Mouse (Mus musculus) heart, postnatal 36 days (tissue): ENCODE data around the gene Dus1l. TPM values are rescaled to one million over a fixed set of nuclear protein-coding genes. Genes with fewer than 3 reads are reported as not detected.
"Not testable (repeated sequence)": the region's sequence is repeated elsewhere in the genome, so short reads cannot be mapped to it uniquely, and the experiment has no call there.

Source experiments
- DNase-seq, 2 experiments: peaks; one replicate each; pipeline ENCODE4 v3.0.0; 2021 to 2022
- intact Hi-C: fragments of 180-260 bp; cut with DNase I; formaldehyde crosslinking; loops from one replicate; pipeline ENCODE4 v1.15.1; 2025
- total RNA-seq, 2 experiments: library from RNA; stranded (reverse); gene quantifications; 2 replicates each; pipeline ENCODE4 v1.2.3; 2021

Dus1l gene
- total RNA-seq, 2 experiments from 2014 or later, result 25.0 to 29.0 TPM

GRCm38 (mm10) chr11:120781361-120781760 lies 14.8 kb downstream of the Dus1l start:
- DNase-seq, intact Hi-C loops: not testable (repeated sequence)

- intact Hi-C loops, result loop anchor here (5.0 to 10.0 kb wide), 2 partner anchors 265 to 293 kb away; no protein-coding TSS in a partner anchor
- DNase-seq, result no peak
Measured at GRCm38 (mm10) chr11:120779876-120780275, 16.3 kb downstream of the Dus1l start.

GRCm38 (mm10) chr11:120777123-120777522 lies 19.1 kb downstream of the Dus1l start:
- no peak for DNase-seq
- intact Hi-C loops, result loop anchor here (2.0 to 10.0 kb wide), 3 partner anchors 118 to 290 kb away; no protein-coding TSS in a partner anchor

GRCm38 (mm10) chr11:120775774-120776469 lies 20.3 kb downstream of the Dus1l start:
- intact Hi-C loops, result loop anchor here (1.0 to 10.0 kb wide), 4 partner anchors 56 to 289 kb away; no protein-coding TSS in a partner anchor
- peak; percentile 97 to 98 for DNase-seq

GRCm38 (mm10) chr11:120773463-120774190 lies 22.6 kb downstream of the Dus1l start:
- intact Hi-C loops, result loop anchor here (10.0 kb wide), 1 partner anchor 259 kb away; no protein-coding TSS in a partner anchor
- no peak for DNase-seq

- intact Hi-C loops, result loop anchor here (10.0 kb wide), 1 partner anchor 258 kb away; no protein-coding TSS in a partner anchor
- no peak for DNase-seq
Measured at GRCm38 (mm10) chr11:120772749-120773148, 23.5 kb downstream of the Dus1l start.

- no peak for DNase-seq
- intact Hi-C loops, result no loop called here
Measured at GRCm38 (mm10) chr11:120768206-120768605, 28.0 kb downstream of the Dus1l start.

- intact Hi-C loops, DNase-seq: not testable (repeated sequence)
Measured at GRCm38 (mm10) chr11:120767023-120767422, 29.2 kb downstream of the Dus1l start.

- intact Hi-C loops, DNase-seq: not testable (repeated sequence)
Measured at GRCm38 (mm10) chr11:120763121-120763999, 32.8 kb downstream of the Dus1l start.

- DNase-seq, intact Hi-C loops: not testable (repeated sequence)
Measured at GRCm38 (mm10) chr11:120762672-120763041, 33.5 kb downstream of the Dus1l start, which contains the start of gene Hmga1b. TSS of gene Hmga1b (plus strand) at chr11:120762794.

GRCm38 (mm10) chr11:120761811-120762671 lies 34.2 kb downstream of the Dus1l start:
- no peak for DNase-seq
- intact Hi-C loops, result no loop called here

GRCm38 (mm10) chr11:120760236-120760635 lies 36.0 kb downstream of the Dus1l start:
- intact Hi-C loops, result no loop called here
- DNase-seq, result no peak

- DNase-seq, result no peak
- intact Hi-C loops, result no loop called here
Measured at GRCm38 (mm10) chr11:120751606-120752005, 44.6 kb downstream of the Dus1l start.

GRCm38 (mm10) chr11:120749430-120749829 lies 46.8 kb downstream of the Dus1l start:
- DNase-seq, result peak in 1 of 2 experiments; percentile 41
- intact Hi-C loops, result loop anchor here (2.0 kb wide), 1 partner anchor 29 kb away; the partner anchor contains the start of gene Rac3

GRCm38 (mm10) chr11:120747974-120748373 lies 48.2 kb downstream of the Dus1l start:
- intact Hi-C loops, result loop anchor here (2.0 kb wide), 1 partner anchor 27 kb away; the partner anchor contains the start of gene Rac3
- no peak for DNase-seq

GRCm38 (mm10) chr11:120744121-120744701 lies 52.0 kb downstream of the Dus1l start:
- intact Hi-C loops, result no loop called here
- DNase-seq, result no peak

- intact Hi-C loops, result no loop called here
- no peak for DNase-seq
Measured at GRCm38 (mm10) chr11:120740981-120741380, 55.2 kb downstream of the Dus1l start.
